Mouse (Mus musculus): Measurements from ENCODE around the gene Ebf1. TPM values are rescaled to one million over a fixed set of nuclear protein-coding genes. Genes with fewer than 3 reads are reported as not detected.
"Not testable (repeated sequence)": the region's sequence is repeated elsewhere in the genome, so short reads cannot be mapped to it uniquely, and the experiment has no call there.

The Ebf1 gene
- polyA plus RNA-seq (2015; fragmentation: Nextera tagmentation; extraction: Ambion mirVana) = 4.6 and 5.0 TPM in 2 replicates

GRCm38 (mm10) chr11:44616788-44617712 lies at the start of gene Ebf1:
TSS of gene Ebf1 (plus strand) at chr11:44617317.
- Histone ChIP-seq H3K9me3 (ENCODE audit: low read length) (no peaks in the 10 kb centered on the region), H3K4me1 (ENCODE audit: insufficient read depth) (no peaks in the 10 kb centered on the region; the same call in 1 of the 2 replicates), H3K4me3 (ENCODE audit: low read depth, low read length) (peak within 1 kb of the TSS; percentile 52), H3K4me2 (ENCODE audit: low read depth, low read length) (peak within 1 kb of the TSS; percentile 68), H3K9ac (replicated peaks) (peak within 1 kb of the TSS; percentile 61), H3K27me3 (ENCODE audit: insufficient read depth, low read length) (peaks cover 88% of the 10 kb centered on the region), H3K27ac (ENCODE audit: low read depth) (peak within 1 kb of the TSS; percentile 34; the same call in 1 of the 2 replicates), H3K36me3 (replicated peaks; ENCODE audit: insufficient read depth, low read length) (no peaks in the 10 kb centered on the region)
- DNase-seq (peak; percentile 84), ATAC-seq (peak; percentile 86)
- WGBS (ENCODE audit: insufficient replicate concordance) = under 1% methylated on average over 30 of the region's 31 CpGs
- TF ChIP-seq EP300 (IDR thresholded peaks at IDR 0.05; ENCODE audit: low read depth) (no peak), CTCF (IDR thresholded peaks at IDR 0.05; ENCODE audit: low read depth) (no peak)

- H3K27me3 ChIP-seq (ENCODE audit: insufficient read depth, low read length); H3K27ac ChIP-seq (ENCODE audit: low read depth); H3K4me2 ChIP-seq (ENCODE audit: low read depth, low read length); ATAC-seq; H3K9ac ChIP-seq (replicated peaks); H3K4me3 ChIP-seq (ENCODE audit: low read depth, low read length); H3K4me1 ChIP-seq (ENCODE audit: insufficient read depth); DNase-seq; H3K9me3 ChIP-seq (ENCODE audit: low read length): not testable (repeated sequence)
- 83% methylated on average over 4 of the region's 4 CpGs for WGBS (ENCODE audit: insufficient replicate concordance)
- peaks cover 13% of the 10 kb centered on the region for H3K36me3 ChIP-seq (replicated peaks; ENCODE audit: insufficient read depth, low read length)
Observed at GRCm38 (mm10) chr11:44570336-44570735, 46.8 kb upstream of the Ebf1 start.

GRCm38 (mm10) chr11:44572781-44573180 lies 44.3 kb upstream of the Ebf1 start:
- Histone ChIP-seq H3K27ac (ENCODE audit: low read depth) (no peak overlapping the region), H3K9ac (replicated peaks) (no peak overlapping the region), H3K4me1 (ENCODE audit: insufficient read depth) (no peaks in the 10 kb centered on the region), H3K4me3 (ENCODE audit: low read depth, low read length) (no peak overlapping the region), H3K27me3 (ENCODE audit: insufficient read depth, low read length) (no peaks in the 10 kb centered on the region), H3K9me3 (ENCODE audit: low read length) (no peaks in the 10 kb centered on the region), H3K36me3 (replicated peaks; ENCODE audit: insufficient read depth, low read length) (no peaks in the 10 kb centered on the region), H3K4me2 (ENCODE audit: low read depth, low read length) (no peak overlapping the region)
- no peak for DNase-seq
- no peak for ATAC-seq
- no peak for TF ChIP-seq CTCF (IDR thresholded peaks at IDR 0.05; ENCODE audit: low read depth)
- TF ChIP-seq EP300 (IDR thresholded peaks at IDR 0.05; ENCODE audit: low read depth) = no peak
- WGBS (ENCODE audit: insufficient replicate concordance) = 88% methylated on average over 5 of the region's 5 CpGs

GRCm38 (mm10) chr11:44573396-44573795 lies 43.7 kb upstream of the Ebf1 start:
- TF ChIP-seq CTCF (IDR thresholded peaks at IDR 0.05; ENCODE audit: low read depth) = no peak
- TF ChIP-seq EP300 (IDR thresholded peaks at IDR 0.05; ENCODE audit: low read depth) = no peak
- Histone ChIP-seq H3K4me1 (ENCODE audit: insufficient read depth) (no peaks in the 10 kb centered on the region), H3K4me3 (ENCODE audit: low read depth, low read length) (no peak overlapping the region), H3K9ac (replicated peaks) (no peak overlapping the region), H3K36me3 (replicated peaks; ENCODE audit: insufficient read depth, low read length) (no peaks in the 10 kb centered on the region), H3K27ac (ENCODE audit: low read depth) (no peak overlapping the region), H3K9me3 (ENCODE audit: low read length) (no peaks in the 10 kb centered on the region), H3K27me3 (ENCODE audit: insufficient read depth, low read length) (no peaks in the 10 kb centered on the region), H3K4me2 (ENCODE audit: low read depth, low read length) (no peak overlapping the region)
- DNase-seq (no peak), ATAC-seq (no peak)
- WGBS (ENCODE audit: insufficient replicate concordance) = 76% methylated on average over 3 of the region's 3 CpGs

GRCm38 (mm10) chr11:44574391-44574790 lies 42.7 kb upstream of the Ebf1 start:
- Histone ChIP-seq H3K4me1 (ENCODE audit: insufficient read depth) (no peaks in the 10 kb centered on the region), H3K4me2 (ENCODE audit: low read depth, low read length) (no peak overlapping the region), H3K9ac (replicated peaks) (no peak overlapping the region), H3K27me3 (ENCODE audit: insufficient read depth, low read length) (no peaks in the 10 kb centered on the region), H3K9me3 (ENCODE audit: low read length) (no peaks in the 10 kb centered on the region), H3K27ac (ENCODE audit: low read depth) (no peak overlapping the region), H3K4me3 (ENCODE audit: low read depth, low read length) (no peak overlapping the region), H3K36me3 (replicated peaks; ENCODE audit: insufficient read depth, low read length) (no peaks in the 10 kb centered on the region)
- TF ChIP-seq EP300 (IDR thresholded peaks at IDR 0.05; ENCODE audit: low read depth) (no peak), CTCF (IDR thresholded peaks at IDR 0.05; ENCODE audit: low read depth) (no peak)
- WGBS (ENCODE audit: insufficient replicate concordance) = 82% methylated on average over 8 of the region's 8 CpGs
- ATAC-seq (no peak), DNase-seq (no peak)

GRCm38 (mm10) chr11:44574820-44575219 lies 42.3 kb upstream of the Ebf1 start:
- no peak overlapping the region for H3K4me3 ChIP-seq (ENCODE audit: low read depth, low read length)
- H3K4me2 ChIP-seq (ENCODE audit: low read depth, low read length) = no peak overlapping the region
- H3K9me3 ChIP-seq (ENCODE audit: low read length) = no peaks in the 10 kb centered on the region
- no peaks in the 10 kb centered on the region for H3K27me3 ChIP-seq (ENCODE audit: insufficient read depth, low read length)
- no peak for TF ChIP-seq CTCF (IDR thresholded peaks at IDR 0.05; ENCODE audit: low read depth)
- TF ChIP-seq EP300 (IDR thresholded peaks at IDR 0.05; ENCODE audit: low read depth) = no peak
- no peak overlapping the region for H3K9ac ChIP-seq (replicated peaks)
- 75% methylated on average over 5 of the region's 5 CpGs for WGBS (ENCODE audit: insufficient replicate concordance)
- no peaks in the 10 kb centered on the region for H3K36me3 ChIP-seq (replicated peaks; ENCODE audit: insufficient read depth, low read length)
- DNase-seq (peak; percentile 60), ATAC-seq (peak; percentile 23; the same call in 1 of the 2 replicates)
- no peaks in the 10 kb centered on the region for H3K4me1 ChIP-seq (ENCODE audit: insufficient read depth)
- no peak overlapping the region for H3K27ac ChIP-seq (ENCODE audit: low read depth)
